Mouse (Mus musculus) bone marrow macrophage, adult 2 months (primary cell): ENCODE results near the gene Angptl8.

Experiments
- CTCF ChIP-seq: IDR thresholded peaks from 2 replicates; pipeline ENCODE4 v1.5.1; 2012; ENCODE audit warnings: low read depth, mild to moderate bottlenecking, low read length, moderate library complexity
- POLR2A ChIP-seq: IDR thresholded peaks from 2 replicates; pipeline ENCODE4 v1.6.1; 2012; ENCODE audit warnings: mild to moderate bottlenecking, low read depth, low read length, borderline replicate concordance

GRCm38 (mm10) chr9:21872204-21872603 lies 36.9 kb downstream of the Angptl8 start:
- TF ChIP-seq CTCF = no peak
- no peak for TF ChIP-seq POLR2A
